Mouse (Mus musculus) MEL (cell line): Measurements from ENCODE around the gene Msantd3.

ENCODE experiments used
- BHLHE40 ChIP-seq: IDR thresholded peaks from 2 replicates; pipeline ENCODE4 v1.6.1; 2012; ENCODE audit warnings: low read depth, mild to moderate bottlenecking, inconsistent platforms, low read length, improper control_type of control experiment, borderline replicate concordance
- CTCF ChIP-seq, 3 experiments: IDR thresholded peaks in 2 of 3; conservative IDR thresholded peaks in 1 of 3; 2 replicates each; pipeline ENCODE4 v1.5.1; 2011 to 2012; ENCODE audit warnings: low read length in 3 of 3, low read depth in 2 of 3, mild to moderate bottlenecking in 2 of 3, improper control_type of control experiment in 1 of 3, inconsistent platforms in 1 of 3, mixed read lengths in 1 of 3, moderate library complexity in 1 of 3; ENCODE audit not compliant: control insufficient read depth in 1 of 3, insufficient read depth in 1 of 3, poor library complexity in 1 of 3, severe bottlenecking in 1 of 3
- ETS1 ChIP-seq: IDR thresholded peaks from 2 replicates; pipeline ENCODE4 v1.6.1; 2012; ENCODE audit warnings: low read depth, mild to moderate bottlenecking, inconsistent platforms, low read length, improper control_type of control experiment, moderate library complexity
- MAFK ChIP-seq: IDR thresholded peaks from 2 replicates; pipeline ENCODE4 v1.6.1; 2011; ENCODE audit warnings: low read depth, mild to moderate bottlenecking, low read length, improper control_type of control experiment, borderline replicate concordance
- POLR2A ChIP-seq, 2 experiments: IDR thresholded peaks; 2 replicates each; pipeline ENCODE4 v1.6.1; 2011 to 2012; ENCODE audit warnings: low read length in 2 of 2, mild to moderate bottlenecking in 2 of 2, control low read depth in 1 of 2, improper control_type of control experiment in 1 of 2, low read depth in 1 of 2, moderate library complexity in 1 of 2; ENCODE audit not compliant: control insufficient read depth in 1 of 2, insufficient read depth in 1 of 2, poor library complexity in 1 of 2
- POLR2AphosphoS2 ChIP-seq: IDR thresholded peaks from 2 replicates; pipeline ENCODE4 v1.6.1; 2011; ENCODE audit warnings: low read length, improper control_type of control experiment
- UBTF ChIP-seq: IDR thresholded peaks from 2 replicates; pipeline ENCODE4 v1.6.1; 2012; ENCODE audit warnings: low read depth, mild to moderate bottlenecking, inconsistent platforms, low read length, improper control_type of control experiment, moderate library complexity, borderline replicate concordance; ENCODE audit not compliant: insufficient read depth
- ZNF384 ChIP-seq: IDR thresholded peaks from 2 replicates; pipeline ENCODE4 v1.6.1; 2012; ENCODE audit warnings: low read depth, mild to moderate bottlenecking, inconsistent platforms, low read length, improper control_type of control experiment

GRCm38 (mm10) chr4:48549661-48550060 is 9.9 kb downstream of the Msantd3 start:
- no peak for TF ChIP-seq POLR2A (IDR thresholded peaks at IDR 0.05; ENCODE audit: control insufficient read depth in 1 of 2, insufficient read depth in 1 of 2, low read depth in 1 of 2, low read length in 2 of 2, poor library complexity in 1 of 2)
- no peak for TF ChIP-seq ETS1
- no peak for TF ChIP-seq CTCF (IDR thresholded peaks at IDR 0.05 in 2 of 3, conservative IDR thresholded peaks at IDR 0.05 in 1 of 3; ENCODE audit: control insufficient read depth in 1 of 3, insufficient read depth in 1 of 3, low read depth in 2 of 3, low read length in 3 of 3, poor library complexity in 1 of 3, severe bottlenecking in 1 of 3)
- TF ChIP-seq MAFK = no peak
- TF ChIP-seq BHLHE40 = no peak
- no peak for TF ChIP-seq UBTF
- no peak for TF ChIP-seq ZNF384
- TF ChIP-seq POLR2AphosphoS2 = no peak
